Mouse (Mus musculus) inflammation-experienced regulatory T-cells, adult 6 months (primary cell): ENCODE measurements around the gene Slc7a6. TPM values are rescaled to one million over a fixed set of nuclear protein-coding genes. Genes with fewer than 3 reads are reported as not detected.

Source experiments
- ATAC-seq: one replicate; pipeline ENCODE4 v1.8.0; 2017
- polyA plus RNA-seq, 3 experiments: library from polyadenylated mRNA; unstranded; fragments of 100-300 nt; shearing (Covaris generic); gene quantifications; one replicate each; pipeline ENCODE4 v1.2.1; 2017

The Slc7a6 gene
- polyA plus RNA-seq, 3 experiments from 2014 or later, result 21.0 to 35.6 (median 33.1) TPM

- ATAC-seq, result peak; percentile 81
Observed at GRCm38 (mm10) chr8:106140769-106141168, 27.9 kb upstream of the Slc7a6 start.

- ATAC-seq, result no peak
Observed at GRCm38 (mm10) chr8:106145331-106145730, 23.3 kb upstream of the Slc7a6 start.

GRCm38 (mm10) chr8:106146014-106146413 is 22.6 kb upstream of the Slc7a6 start:
- no peak for ATAC-seq

- ATAC-seq, result no peak
Observed at GRCm38 (mm10) chr8:106147868-106148565, 20.6 kb upstream of the Slc7a6 start.

- ATAC-seq, result no peak
Observed at GRCm38 (mm10) chr8:106149025-106149424, 19.6 kb upstream of the Slc7a6 start.

- ATAC-seq, result peak; percentile 100
Observed at GRCm38 (mm10) chr8:106149801-106150652, 18.6 kb upstream of the Slc7a6 start, which contains the start of gene Pla2g15. TSS of gene Pla2g15 (plus strand) at chr8:106150399.

GRCm38 (mm10) chr8:106150653-106151000 is 18.0 kb upstream of the Slc7a6 start:
- no peak for ATAC-seq

- ATAC-seq, result no peak
Observed at GRCm38 (mm10) chr8:106151041-106151440, 17.6 kb upstream of the Slc7a6 start.

- no peak for ATAC-seq
Observed at GRCm38 (mm10) chr8:106152876-106153275, 15.8 kb upstream of the Slc7a6 start.

- ATAC-seq, result no peak
Observed at GRCm38 (mm10) chr8:106157419-106157818, 11.2 kb upstream of the Slc7a6 start.

- ATAC-seq, result no peak
Observed at GRCm38 (mm10) chr8:106158381-106158780, 10.3 kb upstream of the Slc7a6 start.

GRCm38 (mm10) chr8:106159876-106160275 is 8.8 kb upstream of the Slc7a6 start:
- no peak for ATAC-seq

GRCm38 (mm10) chr8:106163251-106163650 is 5.4 kb upstream of the Slc7a6 start:
- ATAC-seq, result no peak

GRCm38 (mm10) chr8:106165460-106165859 is 3.2 kb upstream of the Slc7a6 start:
- no peak for ATAC-seq

GRCm38 (mm10) chr8:106169017-106169933 is 618 bp downstream of the Slc7a6 start:
- ATAC-seq, result peak; percentile 23

GRCm38 (mm10) chr8:106169934-106170480 is 1.4 kb downstream of the Slc7a6 start:
- ATAC-seq, result no peak

GRCm38 (mm10) chr8:106173566-106173965 is 4.9 kb downstream of the Slc7a6 start:
- no peak for ATAC-seq

- ATAC-seq, result no peak
Observed at GRCm38 (mm10) chr8:106176891-106177290, 8.2 kb downstream of the Slc7a6 start.

- ATAC-seq, result no peak
Observed at GRCm38 (mm10) chr8:106177594-106177993, 8.9 kb downstream of the Slc7a6 start.

- no peak for ATAC-seq
Observed at GRCm38 (mm10) chr8:106178428-106178827, 9.8 kb downstream of the Slc7a6 start.

- no peak for ATAC-seq
Observed at GRCm38 (mm10) chr8:106185628-106186270, 17.1 kb downstream of the Slc7a6 start.

GRCm38 (mm10) chr8:106186394-106186793 is 17.7 kb downstream of the Slc7a6 start:
- no peak for ATAC-seq
